Mouse (Mus musculus) kidney, adult 11 months (tissue): ENCODE results near the gene Stx8.

Source experiments
- DNase-seq: peaks from one replicate; pipeline ENCODE4 v3.0.0; 2022

Stx8 gene

GRCm38 (mm10) chr11:68091975-68092759, 126.2 kb downstream of the Stx8 start:
- no peak for DNase-seq

DNA sequence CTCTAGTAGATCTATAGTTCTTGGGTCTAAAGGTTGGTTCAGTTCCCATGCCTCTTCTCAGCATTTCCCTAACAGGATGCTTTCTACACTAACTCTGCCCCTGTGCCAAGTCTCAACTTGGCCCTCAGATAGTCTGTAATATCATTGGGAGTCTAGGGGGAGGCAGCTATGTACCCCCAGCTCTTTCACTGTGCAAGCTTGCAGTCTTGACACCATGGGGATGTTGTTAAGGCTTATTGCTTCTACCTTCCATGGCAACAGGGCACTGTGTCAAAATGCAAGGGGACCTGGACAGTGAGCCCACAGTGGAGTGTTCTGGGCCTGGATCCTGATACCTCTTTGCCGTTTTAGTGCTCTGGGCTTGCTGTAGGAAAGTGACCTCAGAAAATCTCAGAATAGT, 135.6 kb downstream of the Stx8 start:
- no peak for DNase-seq

GRCm38 (mm10) chr11:68103480-68103879, 137.5 kb downstream of the Stx8 start:
- DNase-seq, result no peak

GRCm38 (mm10) chr11:68106053-68106452, 140.1 kb downstream of the Stx8 start:
- no peak for DNase-seq

GRCm38 (mm10) chr11:68113454-68114100, 147.6 kb downstream of the Stx8 start:
- no peak for DNase-seq

GRCm38 (mm10) chr11:68114202-68114601, 148.2 kb downstream of the Stx8 start:
- no peak for DNase-seq

- DNase-seq, result no peak
These were observed 150.2 kb downstream of the Stx8 start for GRCm38 (mm10) chr11:68116157-68116556.

DNA sequence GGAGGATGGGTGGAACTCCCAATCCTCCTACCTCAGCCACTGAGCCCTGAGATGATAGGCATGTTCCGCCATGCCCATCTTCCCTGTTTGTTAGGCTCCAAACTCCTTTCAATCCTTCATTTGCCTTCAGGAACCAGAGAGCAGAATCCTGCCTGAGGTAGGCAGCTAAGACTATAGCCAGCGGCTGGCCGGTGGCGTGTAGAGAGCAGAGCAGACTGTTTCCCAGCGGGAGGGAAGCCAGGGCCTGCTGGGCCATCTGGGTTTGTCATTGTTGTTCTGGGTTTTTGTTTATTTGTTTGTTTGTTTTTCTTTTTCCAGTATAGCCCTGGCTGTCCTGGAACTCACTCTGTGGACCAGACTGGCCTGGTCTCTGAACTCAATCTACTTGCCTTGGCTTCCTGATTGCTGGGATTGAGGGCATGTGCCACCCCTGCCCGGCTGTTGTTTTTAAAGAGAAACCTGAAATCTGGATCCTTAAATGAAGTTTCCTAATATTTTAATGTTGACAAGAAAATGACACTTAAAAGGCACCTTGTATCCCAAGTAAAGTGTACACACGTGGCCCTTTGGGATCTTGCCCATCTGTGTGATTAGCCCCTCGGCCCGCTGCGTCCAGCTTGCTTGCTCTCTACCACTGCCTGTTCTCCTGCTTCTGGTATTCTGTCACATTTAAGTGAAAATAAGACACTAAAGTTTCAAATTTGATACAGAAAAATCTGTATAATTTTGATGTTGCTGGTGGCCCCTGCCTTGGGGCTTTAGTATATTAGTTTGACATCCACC, 152.1 kb downstream of the Stx8 start:
- no peak for DNase-seq

GRCm38 (mm10) chr11:68118679-68119078, 152.7 kb downstream of the Stx8 start:
- no peak for DNase-seq

GRCm38 (mm10) chr11:68119136-68119535, 153.1 kb downstream of the Stx8 start:
- DNase-seq, result no peak

GRCm38 (mm10) chr11:68121260-68121659, 155.3 kb downstream of the Stx8 start:
- no peak for DNase-seq

GRCm38 (mm10) chr11:68121660-68122059, 155.7 kb downstream of the Stx8 start:
- DNase-seq, result no peak

DNA sequence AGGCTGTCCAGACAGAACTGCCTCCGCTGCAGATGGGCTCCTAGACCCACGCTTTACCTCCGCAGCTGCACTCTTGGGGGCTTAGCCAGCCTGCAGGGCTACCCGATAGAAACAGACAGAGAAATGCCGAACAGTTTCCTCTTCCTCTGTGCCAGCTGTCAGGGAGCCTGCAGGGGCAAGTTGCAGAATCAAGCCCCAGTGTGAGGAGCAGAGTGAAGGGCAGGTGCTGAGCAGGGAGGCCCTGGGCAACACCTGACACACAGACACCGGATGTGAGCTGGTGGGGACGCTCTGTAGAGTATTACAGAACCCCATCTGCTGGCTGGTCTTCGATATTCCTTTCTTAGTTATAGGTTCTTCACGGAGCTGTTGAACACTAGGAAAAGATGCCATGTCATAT, 160.1 kb downstream of the Stx8 start:
- DNase-seq, result no peak

DNA sequence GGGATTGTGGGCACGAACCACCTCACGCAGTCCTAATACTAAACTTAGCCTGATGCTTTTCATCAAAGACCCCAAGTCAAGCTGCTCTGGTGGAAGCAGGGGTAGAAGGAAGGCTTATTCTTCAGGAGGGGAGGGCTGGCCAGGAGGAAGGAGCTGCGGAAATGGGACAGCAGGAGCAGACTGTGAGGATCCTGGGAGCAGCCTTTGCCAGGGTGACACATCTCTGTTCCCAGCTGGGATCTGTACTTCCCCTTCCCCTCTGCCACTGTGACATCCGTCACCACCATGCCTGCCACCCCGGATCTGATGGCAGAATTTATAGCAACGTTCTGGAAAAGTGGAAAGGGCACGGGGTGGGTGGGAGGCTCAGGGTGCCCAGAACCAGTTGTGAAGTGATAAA, 168.5 kb downstream of the Stx8 start:
- no peak for DNase-seq

DNA sequence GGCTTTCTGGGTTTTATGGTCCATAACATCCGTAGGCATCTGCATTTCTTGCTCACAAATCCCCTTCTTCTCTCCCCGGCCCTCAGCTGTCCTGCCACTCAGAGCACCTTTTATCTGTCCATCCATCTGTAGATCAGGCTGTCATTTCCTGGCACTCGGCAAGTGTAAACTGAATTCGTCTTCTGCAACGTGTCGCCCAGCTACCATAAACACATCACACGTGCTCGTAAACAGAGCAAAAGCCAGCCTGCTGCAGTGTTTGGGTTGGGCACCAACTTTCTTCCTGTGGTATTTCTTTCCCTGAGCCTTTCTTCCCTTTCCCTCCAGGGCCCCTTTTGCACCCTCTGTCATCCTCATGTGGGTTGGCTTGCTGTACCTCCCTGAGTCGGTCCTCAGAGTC, 169.4 kb downstream of the Stx8 start:
- no peak for DNase-seq

DNA sequence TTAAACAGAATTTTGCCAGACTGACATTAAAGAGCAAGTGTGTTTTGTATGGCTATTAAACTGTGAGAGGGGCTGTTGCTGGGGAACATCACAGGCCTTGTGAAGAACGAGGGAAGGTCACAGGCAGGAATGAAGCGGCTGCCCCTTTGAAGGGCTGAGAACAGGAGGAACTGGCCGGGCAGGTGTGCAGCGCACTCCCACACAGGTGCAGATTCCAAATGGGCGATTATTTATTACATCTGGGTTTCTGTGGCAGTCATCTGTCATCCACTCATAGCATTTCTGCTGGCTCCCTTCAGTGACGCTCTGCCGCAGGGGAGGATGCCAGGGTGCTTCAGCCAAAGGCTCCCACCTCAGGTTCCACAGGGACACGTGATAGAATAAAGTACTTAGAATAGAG, 170.7 kb downstream of the Stx8 start:
- DNase-seq, result no peak

- DNase-seq, result no peak
These were observed 176.3 kb downstream of the Stx8 start for GRCm38 (mm10) chr11:68142296-68142695.

- DNase-seq, result no peak
These were observed 178.5 kb downstream of the Stx8 start for GRCm38 (mm10) chr11:68144235-68145065.

DNA sequence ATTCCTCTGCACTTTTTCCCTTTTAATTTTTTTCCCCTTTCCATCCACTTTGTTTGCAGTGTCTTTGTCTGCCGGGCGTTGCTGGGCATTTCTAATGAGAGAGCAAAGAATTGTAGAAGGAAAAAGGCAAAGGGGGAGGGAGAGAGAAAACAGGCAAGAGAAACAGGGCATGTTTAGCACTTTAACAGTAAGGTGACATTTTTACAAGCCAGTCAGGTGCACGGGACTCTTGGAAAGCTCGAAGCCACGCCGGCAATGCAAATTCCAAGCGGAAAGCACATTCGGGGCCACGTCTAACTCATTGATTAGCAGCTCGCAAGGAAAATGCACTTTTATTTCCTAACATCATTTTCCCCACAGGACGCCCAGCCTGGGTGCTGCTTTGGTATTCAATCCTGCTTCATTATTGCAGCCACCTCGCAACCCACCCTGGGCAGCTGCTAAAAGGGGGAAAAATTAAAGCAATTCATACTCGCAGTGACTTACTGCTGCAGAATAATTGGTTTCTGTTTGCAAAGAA, 179.1 kb downstream of the Stx8 start:
- DNase-seq, result no peak

DNA sequence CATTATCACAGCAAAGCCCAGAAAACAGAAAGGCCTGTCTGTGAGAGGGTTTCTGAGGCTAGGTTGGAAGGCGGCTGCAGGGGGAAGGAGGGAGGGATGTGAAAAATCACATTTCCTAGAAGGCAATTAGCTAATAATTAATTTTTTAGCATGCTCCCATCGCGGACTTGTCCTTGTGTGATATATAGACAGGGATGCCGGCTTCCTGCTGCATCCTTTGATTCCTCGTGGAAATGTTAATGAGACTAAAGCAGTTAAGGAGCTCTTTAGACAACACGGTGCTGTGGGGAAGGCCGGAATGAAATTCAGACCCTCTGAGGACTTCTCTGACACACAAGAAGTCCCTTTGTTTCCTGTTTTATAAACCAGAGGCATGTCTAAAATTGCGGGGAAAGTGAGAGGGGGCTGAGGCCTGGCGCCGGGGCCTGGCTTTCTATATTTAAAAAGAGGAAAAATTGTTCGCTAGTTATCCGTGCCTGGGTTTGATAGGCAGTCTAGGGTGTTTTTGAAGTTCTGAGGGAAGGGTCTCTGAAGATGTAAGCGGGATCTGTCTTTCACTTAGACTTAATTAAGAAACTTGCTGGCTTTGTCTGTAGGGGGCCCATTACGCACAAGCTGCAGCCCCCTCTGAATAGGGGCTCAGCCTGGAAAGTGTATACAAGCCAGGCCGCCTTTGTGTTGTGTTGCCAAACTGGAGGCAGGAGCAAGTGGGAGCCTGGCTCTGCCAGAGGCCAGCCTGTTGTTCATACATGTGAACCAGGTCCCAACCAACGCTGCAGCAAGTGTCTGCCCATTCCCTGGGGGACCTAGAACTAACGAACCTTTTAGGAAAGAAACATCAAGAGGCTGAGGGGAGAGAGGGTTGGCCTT, 179.8 kb downstream of the Stx8 start:
- no peak for DNase-seq

- DNase-seq, result no peak
These were observed 180.5 kb downstream of the Stx8 start for GRCm38 (mm10) chr11:68146456-68146851.

DNA sequence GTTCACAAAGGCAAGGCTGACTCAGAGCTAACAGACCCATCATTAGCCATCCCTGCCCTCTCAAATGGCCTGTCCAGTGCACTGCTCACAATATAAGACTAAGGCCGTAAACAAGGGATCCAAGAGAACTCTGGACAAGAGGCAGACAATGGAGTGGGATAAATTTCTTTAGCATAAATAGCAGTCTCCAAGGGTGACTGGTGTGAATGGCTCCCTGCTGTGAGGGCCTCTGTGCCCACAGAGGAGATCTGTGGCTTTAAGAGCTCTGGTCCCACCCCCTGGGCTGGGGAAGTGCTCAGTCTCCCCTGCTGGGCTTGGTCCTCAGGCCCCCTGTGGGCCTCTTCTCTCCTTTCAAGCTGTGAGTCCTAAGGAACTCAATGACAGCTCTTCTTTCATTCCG, 184.9 kb downstream of the Stx8 start:
- DNase-seq, result no peak
